Mouse (Mus musculus) G1E-ER4 (cell line): ENCODE data around the gene Tmem63b. TPM values are rescaled to one million over a fixed set of nuclear protein-coding genes. Genes with fewer than 3 reads are reported as not detected.

ENCODE experiments used
- GATA1 ChIP-seq: IDR thresholded peaks from one replicate; pipeline ENCODE4 v1.8.0; 2012; ENCODE audit warnings: low read length, inconsistent platforms
- polyA plus RNA-seq: library from polyadenylated mRNA; stranded (reverse); fragments of >175 nt; gene quantifications from 2 replicates; pipeline ENCODE4 v1.2.3, GENCODE M21; 2012

Gene Tmem63b
- polyA plus RNA-seq, 1 experiment = 21.1 TPM

DNA sequence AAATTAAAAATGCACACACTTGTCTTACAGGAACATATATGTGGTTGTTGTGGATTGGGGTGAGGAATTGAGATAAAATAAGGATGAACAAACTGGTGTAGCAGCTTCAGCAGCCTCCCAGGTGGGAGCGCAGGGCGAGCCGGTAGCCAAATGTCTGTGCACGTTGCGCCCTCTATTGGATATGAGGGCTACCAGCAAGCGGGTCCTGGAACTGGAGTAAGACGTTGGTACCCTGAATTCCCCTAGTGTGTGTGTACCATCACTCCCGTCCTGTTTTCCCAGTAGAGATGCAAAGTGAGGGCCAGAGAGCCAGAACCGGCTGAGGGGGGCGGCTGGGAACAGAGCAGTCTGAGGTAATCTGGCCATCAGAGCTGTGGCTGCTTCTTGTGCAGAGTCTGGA lies 31.6 kb upstream of the Tmem63b start:
- no peak for TF ChIP-seq GATA1

- no peak for TF ChIP-seq GATA1
Observed at GRCm38 (mm10) chr17:45711525-45711924, 24.8 kb upstream of the Tmem63b start.

DNA sequence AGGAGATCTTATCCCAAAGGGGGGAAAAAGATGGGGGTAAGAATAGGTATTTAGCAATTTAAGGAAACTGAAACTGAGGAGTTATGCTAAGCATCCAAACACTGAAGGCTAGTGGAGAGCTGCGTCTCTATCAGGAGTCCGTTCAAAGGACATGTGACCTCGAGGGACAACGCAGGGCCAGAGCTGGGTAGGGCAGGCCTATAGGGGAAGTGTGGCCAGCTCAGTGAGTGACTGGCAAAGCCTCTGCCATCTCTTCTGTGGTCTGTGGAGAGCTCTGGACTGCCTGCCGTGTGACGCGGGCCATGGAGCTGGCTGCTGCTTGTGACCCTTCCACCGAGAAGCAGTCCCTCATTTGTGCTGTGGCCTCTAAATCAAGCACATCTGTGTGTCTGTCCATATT lies 23.7 kb upstream of the Tmem63b start:
- TF ChIP-seq GATA1 = no peak

GRCm38 (mm10) chr17:45709829-45710228 lies 23.1 kb upstream of the Tmem63b start:
- no peak for TF ChIP-seq GATA1

GRCm38 (mm10) chr17:45708179-45708578 lies 21.5 kb upstream of the Tmem63b start:
- TF ChIP-seq GATA1 = no peak

DNA sequence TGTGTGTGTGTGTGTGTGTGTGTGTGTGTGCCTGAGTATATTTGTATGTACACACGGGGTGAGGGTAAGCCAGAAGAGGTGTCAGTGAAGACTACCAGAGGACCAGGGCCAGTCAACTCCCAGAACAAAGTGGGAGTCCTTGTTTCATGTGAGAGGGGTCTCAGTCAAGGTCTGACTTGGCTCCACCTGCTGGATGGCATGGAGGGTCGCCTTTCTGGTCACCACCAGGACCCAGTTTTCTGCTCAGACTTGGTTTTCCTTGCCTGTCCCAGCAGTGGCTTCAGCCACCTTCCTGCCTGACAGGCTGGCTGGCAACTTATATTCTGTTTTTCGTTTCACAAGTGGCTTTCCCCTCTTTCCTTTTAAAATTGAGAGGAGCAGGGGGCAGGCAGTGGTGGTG lies 20.7 kb upstream of the Tmem63b start:
- TF ChIP-seq GATA1 = no peak

- no peak for TF ChIP-seq GATA1
Observed at GRCm38 (mm10) chr17:45706796-45707195, 20.1 kb upstream of the Tmem63b start.

DNA sequence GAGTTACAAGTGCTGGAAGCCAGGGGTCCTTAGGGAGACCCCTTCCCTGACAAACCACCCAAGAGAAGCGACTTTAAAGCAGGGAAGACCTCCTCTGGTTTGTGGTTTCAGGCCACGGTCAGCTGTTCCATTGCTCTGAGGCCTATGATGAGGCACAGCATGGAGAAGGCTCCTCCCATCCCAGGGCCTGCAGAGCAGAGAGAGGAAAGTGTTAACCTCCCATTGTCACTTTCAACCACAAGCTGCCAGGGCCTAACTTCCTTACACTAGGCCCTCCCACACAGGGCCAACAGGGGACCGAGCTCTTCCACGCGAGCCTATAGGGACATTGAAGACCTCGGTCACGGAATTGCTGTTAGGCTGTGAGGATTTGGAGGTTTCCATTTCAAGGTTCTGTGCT lies 16.5 kb upstream of the Tmem63b start:
- TF ChIP-seq GATA1 = no peak

DNA sequence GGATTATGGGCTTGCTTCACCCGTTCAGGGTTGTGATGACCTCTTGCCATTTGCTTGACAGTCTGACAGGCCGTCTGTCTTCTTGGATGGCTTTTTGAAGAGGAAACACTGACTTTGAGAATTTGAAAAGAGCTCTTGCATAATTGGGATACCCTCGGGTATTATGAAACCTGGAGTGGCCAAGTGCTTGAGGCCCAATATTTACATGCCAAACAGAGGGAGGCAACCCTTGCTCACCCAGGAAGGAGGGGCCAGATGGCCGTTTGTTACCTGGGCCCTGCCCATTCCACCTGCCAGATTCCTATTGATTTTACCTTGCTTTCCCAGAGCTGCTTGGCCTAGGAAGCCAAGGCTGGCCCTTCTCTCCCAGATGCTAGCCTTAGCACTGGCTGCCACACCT lies 15.5 kb upstream of the Tmem63b start:
- TF ChIP-seq GATA1 = no peak

DNA sequence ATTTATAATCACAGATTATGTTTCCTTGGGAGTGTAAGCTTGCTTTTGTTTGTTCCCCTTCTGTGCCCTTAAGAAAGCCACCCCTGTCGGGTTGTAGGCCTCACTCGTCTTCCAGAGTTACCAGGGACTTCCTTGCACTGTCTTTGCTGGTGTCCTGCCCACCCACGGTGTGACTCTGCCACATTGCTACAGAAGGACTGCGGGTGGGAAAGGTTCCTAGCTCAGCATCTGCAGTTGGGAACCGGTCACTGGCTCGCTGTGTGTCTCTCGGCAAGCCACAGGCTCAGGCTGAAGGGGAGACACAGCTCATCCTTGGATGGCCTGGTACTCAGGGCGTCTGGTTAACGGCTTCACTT lies 14.5 kb upstream of the Tmem63b start:
- TF ChIP-seq GATA1 = no peak

DNA sequence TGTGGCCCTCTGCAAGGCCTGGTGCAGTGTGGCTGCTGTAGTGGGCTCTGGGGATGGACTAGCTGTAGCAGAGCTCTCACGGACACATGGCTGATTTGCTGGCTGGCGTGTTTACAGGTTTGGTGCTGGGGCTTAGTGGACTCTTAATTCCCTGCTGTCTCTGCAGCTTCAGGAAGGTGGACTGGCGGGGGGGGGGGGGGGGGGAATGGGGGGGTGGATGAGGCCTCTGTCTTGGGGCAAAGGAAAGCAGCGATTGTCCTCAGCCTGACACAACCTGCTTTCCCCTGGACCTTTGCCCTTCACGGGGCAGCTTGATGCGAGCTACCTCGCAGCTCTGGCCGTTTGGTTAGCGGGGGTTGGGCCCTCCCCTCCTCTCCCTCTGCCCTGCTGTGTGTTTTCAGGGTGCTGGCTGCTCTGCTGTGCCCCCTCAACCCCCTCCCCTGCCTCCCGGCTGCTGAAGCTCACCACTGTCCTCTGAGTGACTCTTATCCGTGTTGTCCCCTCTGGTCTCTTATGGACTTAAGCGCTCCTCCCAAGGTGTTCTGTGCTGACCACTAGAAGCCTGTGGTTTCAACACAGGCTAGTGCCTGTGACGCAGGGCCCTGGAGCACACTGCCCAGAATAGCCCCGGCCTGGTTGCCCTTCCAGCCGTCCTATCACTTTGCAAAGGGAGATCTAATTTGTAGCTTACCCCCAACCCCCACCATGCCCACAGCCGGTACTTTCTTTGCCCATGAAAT lies 14.0 kb upstream of the Tmem63b start:
- no peak for TF ChIP-seq GATA1

DNA sequence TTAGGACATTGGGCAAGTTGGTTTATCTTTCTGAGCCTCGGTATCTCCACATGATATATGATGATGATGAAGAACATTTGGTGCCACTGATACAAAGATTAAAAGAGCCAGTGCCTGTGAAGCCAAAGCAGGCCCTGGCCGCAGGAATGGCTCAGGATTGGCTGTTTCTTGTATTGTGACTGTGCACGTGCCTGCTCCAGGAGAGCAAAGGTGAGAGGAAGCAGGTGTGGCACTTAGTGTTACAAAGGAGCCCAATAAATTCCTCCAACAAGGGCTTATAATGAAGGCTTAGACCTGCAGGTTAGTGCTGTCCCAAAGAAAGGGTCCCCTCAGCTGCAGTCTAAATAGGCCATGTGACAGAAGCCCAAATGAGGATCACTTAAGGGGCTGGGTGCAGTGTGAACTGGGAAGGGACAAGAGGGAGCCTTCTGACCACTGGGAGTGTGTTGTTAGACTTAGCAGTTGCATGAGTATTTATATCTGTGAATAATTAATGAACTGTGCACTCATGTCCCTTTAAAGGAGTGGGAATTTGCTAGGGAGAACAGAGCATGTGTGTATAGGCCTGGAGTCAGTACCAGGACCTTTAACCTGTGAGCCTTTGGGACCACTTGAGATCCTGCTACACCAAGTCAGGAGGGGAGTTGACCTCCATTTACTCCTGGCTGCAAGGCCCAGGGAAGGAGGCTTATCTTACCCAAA lies 12.5 kb upstream of the Tmem63b start:
- no peak for TF ChIP-seq GATA1

DNA sequence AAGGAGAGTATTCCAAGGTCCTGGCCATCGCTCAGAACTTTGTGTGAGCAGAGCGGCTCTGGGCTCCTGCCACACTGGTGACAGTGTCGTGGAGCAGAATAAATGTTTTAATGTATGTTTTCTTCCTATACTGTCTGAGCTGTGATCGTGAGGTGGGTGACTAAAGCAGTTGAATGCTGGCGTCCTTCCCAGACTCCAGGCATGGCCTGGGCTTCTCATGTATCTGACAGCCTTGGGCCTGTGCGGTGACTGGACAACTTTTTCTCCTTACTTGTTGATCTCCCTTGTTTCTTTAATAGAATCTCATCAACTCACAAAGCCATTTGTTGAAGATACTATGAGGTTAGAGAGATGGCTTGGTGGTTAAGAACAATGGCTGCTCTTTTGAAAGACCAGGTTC lies 11.7 kb upstream of the Tmem63b start:
- no peak for TF ChIP-seq GATA1

GRCm38 (mm10) chr17:45696981-45697380 lies 10.3 kb upstream of the Tmem63b start:
- TF ChIP-seq GATA1 = no peak

GRCm38 (mm10) chr17:45695227-45696120 lies 8.8 kb upstream of the Tmem63b start:
- TF ChIP-seq GATA1 = peak; percentile 54
